Mouse (Mus musculus) limb, embryonic 13.5 days (tissue): ENCODE results near the gene Kantr. TPM values are rescaled to one million over a fixed set of nuclear protein-coding genes. Genes with fewer than 3 reads are reported as not detected.
A peak's percentile ranks its signal among the peaks of the same experiment; 100 is the strongest.

ENCODE experiments used
- ATAC-seq: fragments of 200-750 bp; cut with Nextera tagmentation; 2 replicates; pipeline ENCODE4 v1.8.0; 2017; ENCODE audit warnings: low read depth, moderate number of reproducible peaks, moderate TSS enrichment; ENCODE audit not compliant: low FRiP score
- H3K27ac ChIP-seq: fragments of 300-500 bp; sonication (generic); 2 replicates; pipeline ENCODE4 v1.5.1; 2015; ENCODE audit warnings: inconsistent platforms, mild to moderate bottlenecking, moderate library complexity
- H3K27me3 ChIP-seq: fragments of 300-500 bp; sonication (generic); 2 replicates; pipeline ENCODE4 v1.6.1; 2015; ENCODE audit warnings: mild to moderate bottlenecking, inconsistent platforms
- H3K36me3 ChIP-seq: fragments of 300-500 bp; sonication (generic); 2 replicates; pipeline ENCODE4 v1.6.1; 2015; ENCODE audit warnings: inconsistent platforms, mild to moderate bottlenecking, moderate library complexity
- H3K4me1 ChIP-seq: fragments of 300-500 bp; sonication (generic); 2 replicates; pipeline ENCODE4 v1.6.1; 2015; ENCODE audit warnings: inconsistent platforms
- H3K4me2 ChIP-seq: fragments of 300-500 bp; sonication (generic); replicated peaks from 2 replicates; pipeline ENCODE4 v1.6.1; 2015; ENCODE audit warnings: inconsistent platforms, mild to moderate bottlenecking, moderate library complexity
- H3K4me3 ChIP-seq: fragments of 300-500 bp; sonication (generic); 2 replicates; pipeline ENCODE4 v1.5.1; 2015; ENCODE audit warnings: moderate library complexity, mild to moderate bottlenecking, inconsistent platforms
- H3K9ac ChIP-seq: fragments of 300-500 bp; sonication (generic); 2 replicates; pipeline ENCODE4 v1.6.1; 2015; ENCODE audit warnings: mild to moderate bottlenecking, inconsistent platforms
- H3K9me3 ChIP-seq: fragments of 300-500 bp; sonication (generic); 2 replicates; pipeline ENCODE4 v1.6.1; 2016; ENCODE audit warnings: inconsistent platforms
- WGBS: fragments of 180-500 bp; shearing (Covaris S2); methylation state at CpG from one replicate; pipeline ENCODE4 v1.1.7; 2015; 5-methylcytosine and 5-hydroxymethylcytosine counted together
- polyA plus RNA-seq: library from polyadenylated mRNA; unstranded; fragments of >200 nt; fragmentation: Nextera tagmentation; extraction: Ambion mirVana; gene quantifications from 2 replicates; pipeline ENCODE4 v1.2.1, GENCODE M21; 2015

The Kantr gene
- 23.3 and 25.5 TPM in 2 replicates for polyA plus RNA-seq

DNA sequence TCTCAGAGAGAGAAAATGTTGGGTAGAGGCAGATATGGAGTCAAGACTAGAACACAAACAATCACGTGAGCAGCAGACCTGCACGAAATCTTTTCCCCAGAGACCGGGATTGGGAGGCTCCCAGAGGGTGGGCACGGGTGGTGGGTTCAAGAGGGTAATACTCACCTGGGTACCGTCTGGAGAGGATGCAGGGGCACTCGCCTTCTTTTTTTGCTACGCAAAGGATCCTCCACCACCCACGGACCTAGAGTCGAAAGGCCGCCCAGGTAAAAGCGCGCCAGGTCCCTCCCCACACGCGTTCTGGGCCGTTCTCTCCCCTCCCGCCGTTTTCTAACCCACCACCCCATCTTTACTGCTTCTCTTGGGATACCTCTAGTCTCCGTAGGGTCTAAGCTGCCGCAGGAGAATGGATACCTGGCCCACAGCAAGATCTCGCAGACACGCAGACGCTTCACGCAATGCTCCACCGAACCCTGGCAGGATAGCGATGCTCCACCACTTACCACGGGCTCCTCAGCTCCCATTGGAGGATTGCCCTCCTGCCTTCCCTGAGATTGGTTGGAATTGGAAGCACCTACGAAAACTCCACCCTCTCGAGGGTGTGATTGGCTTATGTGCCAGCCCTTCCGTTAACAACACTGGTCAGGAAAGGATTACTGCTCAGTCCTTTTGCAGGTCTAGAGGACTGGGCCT is at the start of gene Kantr:
TSS of gene Kantr (minus strand) at position 500 of the 693 bp plus-strand sequence.
- H3K4me3 ChIP-seq, result peak within 1 kb of the TSS; percentile 57
- H3K9me3 ChIP-seq, result no peaks in the 10 kb centered on the region
- no peaks in the 10 kb centered on the region for H3K36me3 ChIP-seq
- peak; percentile 99 for ATAC-seq
- H3K27ac ChIP-seq, result peak within 1 kb of the TSS; percentile 44; the same call in 1 of the 2 replicates
- 11% methylated on average over 29 of the region's 29 CpGs for WGBS
- H3K9ac ChIP-seq, result peak within 1 kb of the TSS; percentile 75
- H3K4me1 ChIP-seq, result peaks cover 4% of the 10 kb centered on the region; the same call in 1 of the 2 replicates
- H3K27me3 ChIP-seq, result peaks cover 35% of the 10 kb centered on the region; the same call in 1 of the 2 replicates
- H3K4me2 ChIP-seq, result peak within 1 kb of the TSS; percentile 64

DNA sequence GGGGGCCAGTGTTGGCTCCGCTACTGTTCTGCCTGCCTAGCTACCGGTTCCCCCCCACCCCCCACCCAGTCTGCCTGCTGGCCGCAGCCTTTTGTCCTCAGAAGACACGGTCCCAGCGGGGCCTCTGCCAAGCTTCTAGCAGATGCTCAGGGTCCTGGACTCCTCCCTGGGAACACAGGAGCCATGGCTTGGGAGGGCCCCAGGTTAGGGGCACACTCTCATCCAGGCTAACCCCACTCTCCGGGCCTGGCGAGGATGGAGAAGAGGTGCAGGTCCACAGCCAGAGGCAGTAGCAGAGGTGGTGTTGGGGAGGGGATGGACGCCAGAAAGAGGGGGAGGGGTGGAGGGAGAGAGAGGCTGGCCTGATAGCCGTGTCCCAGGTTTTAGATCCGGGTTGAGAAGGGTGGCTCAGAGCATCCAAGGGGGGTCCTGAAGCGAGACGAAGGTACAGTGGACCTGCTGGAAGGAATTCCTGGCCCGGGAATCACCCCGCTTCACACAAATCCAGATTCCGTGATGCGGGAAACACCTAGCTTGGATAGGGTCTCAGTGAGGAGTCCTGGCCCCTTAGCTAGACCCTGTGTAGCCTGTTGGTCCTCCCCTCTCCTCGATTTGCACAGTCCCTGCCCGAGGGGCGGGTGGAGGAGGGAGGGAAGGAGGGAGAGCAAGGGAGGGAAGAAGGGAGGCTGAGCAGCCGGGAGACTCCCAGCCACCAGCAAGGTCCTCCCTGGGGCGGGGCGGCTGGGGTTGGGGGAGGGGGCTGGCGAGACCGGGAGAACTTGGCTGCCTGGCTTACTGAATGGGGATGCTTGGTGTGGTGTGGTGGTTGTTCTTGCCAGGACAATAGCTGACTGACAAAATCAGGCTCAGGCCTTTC is 41.3 kb upstream of the Kantr start, which contains the start of gene Gpr173:
TSS of gene Gpr173 (minus strand) at position 308 of the 877 bp plus-strand sequence.
- Histone ChIP-seq H3K4me3 (peak within 1 kb of the TSS; percentile 61), H3K4me1 (peaks cover 15% of the 10 kb centered on the region), H3K9me3 (no peaks in the 10 kb centered on the region), H3K27ac (peak within 1 kb of the TSS; percentile 28; the same call in 1 of the 2 replicates), H3K9ac (peak within 1 kb of the TSS; percentile 71), H3K27me3 (peaks cover 38% of the 10 kb centered on the region), H3K4me2 (peak within 1 kb of the TSS; percentile 69), H3K36me3 (no peaks in the 10 kb centered on the region)
- peak; percentile 98 for ATAC-seq
- 18% methylated on average over 22 of the region's 24 CpGs for WGBS

- Histone ChIP-seq H3K4me3 (peak overlapping the region; percentile 61), H3K9me3 (no peaks in the 10 kb centered on the region), H3K27ac (no peak overlapping the region), H3K4me2 (peak overlapping the region; percentile 69), H3K4me1 (peaks cover 15% of the 10 kb centered on the region), H3K9ac (peak overlapping the region; percentile 71), H3K27me3 (peaks cover 41% of the 10 kb centered on the region), H3K36me3 (no peaks in the 10 kb centered on the region)
- 20% methylated on average over 4 of the region's 4 CpGs for WGBS
- ATAC-seq, result no peak
Observed at GRCm38 (mm10) chrX:152368054-152368396, 40.7 kb upstream of the Kantr start.

GRCm38 (mm10) chrX:152366418-152366817 is 39.1 kb upstream of the Kantr start:
- Histone ChIP-seq H3K27me3 (peaks cover 46% of the 10 kb centered on the region), H3K4me3 (no peak overlapping the region), H3K9me3 (no peaks in the 10 kb centered on the region), H3K36me3 (no peaks in the 10 kb centered on the region), H3K9ac (no peak overlapping the region), H3K4me2 (peak overlapping the region; percentile 69; the same call in 1 of the 2 replicates), H3K4me1 (peaks cover 15% of the 10 kb centered on the region), H3K27ac (no peak overlapping the region)
- no peak for ATAC-seq
- 78% methylated on average over 2 of the region's 2 CpGs for WGBS

DNA sequence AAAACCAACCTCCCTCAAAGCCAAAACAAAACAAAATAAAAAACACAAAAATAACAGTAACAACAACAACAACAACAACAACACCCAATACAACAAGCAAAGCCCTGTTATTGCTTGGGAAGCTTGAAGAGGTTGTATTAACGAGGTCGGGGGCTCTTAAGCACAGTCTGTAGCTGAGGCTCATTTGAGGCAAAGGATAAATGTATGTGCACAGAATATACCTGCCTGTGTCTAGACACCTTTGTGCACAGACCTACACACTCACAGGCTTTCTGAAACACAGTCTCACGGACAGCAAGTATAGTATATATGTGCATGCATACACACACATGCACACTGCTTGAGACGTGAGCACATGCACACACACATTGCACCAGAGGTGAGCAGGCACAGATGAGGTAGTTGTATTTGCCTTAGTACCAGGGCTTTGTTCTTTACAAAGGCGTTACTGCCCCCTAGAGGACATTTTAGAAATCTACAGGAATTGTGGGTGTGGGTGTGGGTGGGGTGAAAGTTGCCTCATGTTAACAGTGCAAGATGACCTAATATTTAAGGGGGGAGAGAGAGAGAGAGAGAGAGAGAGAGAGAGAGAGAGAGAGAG is 25.4 kb upstream of the Kantr start:
- H3K9ac ChIP-seq, result no peak overlapping the region
- no peak overlapping the region for H3K27ac ChIP-seq
- no peak overlapping the region for H3K4me2 ChIP-seq
- peaks cover 26% of the 10 kb centered on the region for H3K27me3 ChIP-seq
- 21% methylated on average over 5 of the region's 5 CpGs for WGBS
- H3K9me3 ChIP-seq, result no peaks in the 10 kb centered on the region
- peak; percentile 28; the same call in 1 of the 2 replicates for ATAC-seq
- no peak overlapping the region for H3K4me3 ChIP-seq
- H3K4me1 ChIP-seq, result no peaks in the 10 kb centered on the region
- H3K36me3 ChIP-seq, result no peaks in the 10 kb centered on the region

- Histone ChIP-seq H3K4me2 (no peak overlapping the region), H3K4me1 (no peaks in the 10 kb centered on the region), H3K27ac (no peak overlapping the region), H3K27me3 (peaks cover 59% of the 10 kb centered on the region), H3K9ac (no peak overlapping the region), H3K9me3 (no peaks in the 10 kb centered on the region), H3K4me3 (no peak overlapping the region), H3K36me3 (peaks cover 9% of the 10 kb centered on the region; the same call in 1 of the 2 replicates)
- WGBS, result 95% methylated on average over 14 of the region's 14 CpGs
- no peak for ATAC-seq
Observed at GRCm38 (mm10) chrX:152347041-152347440, 19.7 kb upstream of the Kantr start.

DNA sequence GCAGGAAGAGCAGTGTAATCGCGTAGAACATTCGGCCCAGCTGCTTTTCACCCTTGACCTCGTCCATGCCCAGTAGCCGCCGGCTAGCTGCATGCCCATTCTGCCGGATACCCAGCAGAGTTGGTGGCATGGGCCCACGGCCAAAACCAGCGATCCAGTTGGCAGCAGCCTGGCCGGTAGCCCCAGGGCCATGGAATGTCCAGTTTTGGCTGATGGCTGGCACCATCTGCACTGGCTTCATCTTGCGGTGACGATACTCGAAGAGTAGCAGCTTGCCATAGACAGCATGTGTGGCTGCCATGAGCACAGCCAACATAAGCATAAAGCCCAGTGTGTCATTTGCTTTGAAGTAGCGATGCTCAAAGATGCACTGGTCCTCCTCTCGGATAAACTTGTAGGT is 19.3 kb upstream of the Kantr start:
- H3K4me2 ChIP-seq, result no peak overlapping the region
- no peaks in the 10 kb centered on the region for H3K9me3 ChIP-seq
- H3K36me3 ChIP-seq, result peaks cover 9% of the 10 kb centered on the region; the same call in 1 of the 2 replicates
- no peak overlapping the region for H3K27ac ChIP-seq
- no peak overlapping the region for H3K4me3 ChIP-seq
- WGBS, result 92% methylated on average over 15 of the region's 15 CpGs
- no peaks in the 10 kb centered on the region for H3K4me1 ChIP-seq
- no peak overlapping the region for H3K9ac ChIP-seq
- no peak for ATAC-seq
- H3K27me3 ChIP-seq, result peaks cover 63% of the 10 kb centered on the region

DNA sequence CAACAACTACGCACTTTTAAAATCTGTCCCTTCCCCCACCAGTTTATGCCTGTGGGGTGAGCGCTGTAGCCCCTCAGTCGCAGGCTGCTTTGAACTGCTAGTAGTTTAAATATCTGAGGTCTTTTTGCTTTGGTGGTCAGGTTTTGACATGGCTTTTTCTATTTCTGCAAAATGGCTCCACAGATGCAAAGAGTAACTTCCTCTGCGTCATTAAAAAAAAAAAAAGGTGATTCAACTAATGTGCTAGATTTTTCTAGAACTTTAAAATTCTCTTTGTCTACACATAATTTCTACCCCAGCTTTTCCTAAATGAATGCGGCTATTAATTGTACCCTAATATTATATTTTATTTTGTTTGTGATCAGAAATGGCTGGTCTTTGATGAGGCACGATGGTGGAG is 15.6 kb upstream of the Kantr start:
- Histone ChIP-seq H3K4me3 (peak overlapping the region; percentile 60), H3K36me3 (peaks cover 34% of the 10 kb centered on the region), H3K4me2 (peak overlapping the region; percentile 50), H3K27ac (peak overlapping the region; percentile 84; the same call in 1 of the 2 replicates), H3K9me3 (no peaks in the 10 kb centered on the region), H3K27me3 (peaks cover 73% of the 10 kb centered on the region), H3K4me1 (peaks cover 7% of the 10 kb centered on the region; the same call in 1 of the 2 replicates), H3K9ac (no peak overlapping the region)
- no peak for ATAC-seq
- WGBS, result 33% methylated on average over 6 of the region's 6 CpGs

GRCm38 (mm10) chrX:152342358-152342901 is 15.1 kb upstream of the Kantr start, which contains the start of gene Tspyl2:
TSS of gene Tspyl2 (minus strand) at chrX:152342425.
- Histone ChIP-seq H3K27ac (peak within 1 kb of the TSS; percentile 84; the same call in 1 of the 2 replicates), H3K27me3 (peaks cover 70% of the 10 kb centered on the region), H3K4me3 (peak within 1 kb of the TSS; percentile 60), H3K4me2 (peak within 1 kb of the TSS; percentile 70), H3K9ac (peak within 1 kb of the TSS; percentile 81), H3K36me3 (peaks cover 35% of the 10 kb centered on the region), H3K4me1 (peaks cover 11% of the 10 kb centered on the region; the same call in 1 of the 2 replicates), H3K9me3 (no peaks in the 10 kb centered on the region)
- WGBS, result 9% methylated on average over 26 of the region's 27 CpGs
- ATAC-seq, result peak; percentile 98

DNA sequence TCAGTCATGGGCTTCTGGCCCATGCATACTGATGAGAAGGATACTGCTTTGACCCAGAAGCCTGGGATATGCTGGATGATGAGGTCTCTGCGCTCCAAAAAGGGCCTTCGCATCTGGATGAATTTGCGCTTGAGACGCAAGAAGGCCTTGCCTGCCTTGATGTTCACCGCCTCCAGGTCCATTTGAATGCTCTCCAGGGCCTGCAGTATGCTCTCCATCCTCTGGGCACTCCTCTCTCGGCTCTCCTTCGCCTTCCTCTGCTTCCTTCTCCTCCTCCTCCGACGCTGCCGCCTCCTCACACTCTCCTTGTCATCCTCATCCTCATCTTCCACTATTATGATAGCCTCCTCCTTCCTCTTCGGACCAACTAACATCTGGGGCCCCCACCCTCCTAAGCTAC is 14.2 kb upstream of the Kantr start:
- peak overlapping the region; percentile 60 for H3K4me3 ChIP-seq
- no peaks in the 10 kb centered on the region for H3K9me3 ChIP-seq
- H3K4me1 ChIP-seq, result peaks cover 16% of the 10 kb centered on the region; the same call in 1 of the 2 replicates
- ATAC-seq, result no peak
- peaks cover 70% of the 10 kb centered on the region for H3K27me3 ChIP-seq
- peaks cover 31% of the 10 kb centered on the region for H3K36me3 ChIP-seq
- H3K27ac ChIP-seq, result no peak overlapping the region
- peak overlapping the region; percentile 70 for H3K4me2 ChIP-seq
- peak overlapping the region; percentile 81 for H3K9ac ChIP-seq
- 19% methylated on average over 11 of the region's 11 CpGs for WGBS

DNA sequence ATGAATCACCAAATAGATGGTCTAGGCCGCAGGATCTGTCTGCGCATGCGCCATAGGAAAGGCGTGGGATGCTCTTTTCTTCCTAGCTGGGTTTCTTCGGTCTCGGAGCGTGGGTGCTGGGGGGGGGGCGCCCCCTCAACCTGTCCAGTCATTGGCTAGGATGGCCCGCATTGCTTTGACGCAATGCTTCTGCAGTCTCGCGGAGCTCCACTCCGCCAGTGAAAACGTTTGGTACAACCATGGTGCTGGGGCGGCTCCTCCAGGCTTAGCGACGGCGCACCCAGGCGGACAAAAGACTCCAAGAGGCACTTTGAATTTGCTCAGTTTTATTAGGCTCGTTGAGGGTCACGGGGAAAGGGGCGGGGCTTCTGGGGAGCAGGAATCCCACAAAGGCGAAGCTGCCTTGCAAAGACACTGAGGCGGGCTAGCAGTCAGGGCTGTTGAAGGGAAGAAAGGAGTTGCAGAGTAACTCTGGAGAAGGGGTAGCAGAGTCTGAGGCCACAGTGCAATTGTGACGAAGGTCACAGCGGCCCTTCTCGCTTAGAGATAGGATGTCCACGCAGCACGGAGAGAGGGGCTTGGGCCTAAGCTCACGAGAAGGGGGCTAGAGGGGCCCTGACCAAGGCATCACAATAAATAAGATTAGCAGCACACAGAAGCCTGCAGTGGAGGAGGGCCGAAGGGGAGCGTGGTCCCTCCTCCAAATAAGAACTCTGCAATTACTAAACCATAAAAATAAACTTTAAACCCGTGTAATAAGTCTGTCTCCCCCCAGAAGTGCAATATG is 9.4 kb upstream of the Kantr start:
- Histone ChIP-seq H3K36me3 (peaks cover 26% of the 10 kb centered on the region), H3K4me1 (peaks cover 16% of the 10 kb centered on the region; the same call in 1 of the 2 replicates), H3K9me3 (no peaks in the 10 kb centered on the region), H3K27ac (peak overlapping the region; percentile 93), H3K4me2 (peak overlapping the region; percentile 58), H3K27me3 (peaks cover 43% of the 10 kb centered on the region), H3K9ac (peak overlapping the region; percentile 66), H3K4me3 (peak overlapping the region; percentile 35)
- peak; percentile 100 for ATAC-seq
- WGBS, result 13% methylated on average over 33 of the region's 33 CpGs
